Mouse (Mus musculus) olfactory bulb, adult 2 months (tissue): ENCODE results near the gene Snrpd2. TPM values are rescaled to one million over a fixed set of nuclear protein-coding genes. Genes with fewer than 3 reads are reported as not detected.
A peak's percentile ranks its signal among the peaks of the same experiment; 100 is the strongest.

Experiments
- H3K27ac ChIP-seq: fragments of 200-500 bp; 2 replicates; pipeline ENCODE4 v1.5.1; 2012; ENCODE audit warnings: low read depth, low read length; ENCODE audit not compliant: insufficient read depth
- H3K4me1 ChIP-seq: fragments of 200-500 bp; 2 replicates; pipeline ENCODE4 v1.6.1; 2012; ENCODE audit warnings: low read length; ENCODE audit not compliant: control insufficient read depth, insufficient read depth
- H3K4me3 ChIP-seq: fragments of 200-500 bp; 2 replicates; pipeline ENCODE4 v1.5.1; 2012; ENCODE audit warnings: mild to moderate bottlenecking, low read depth, low read length, moderate library complexity; ENCODE audit not compliant: insufficient read depth
- CTCF ChIP-seq: fragments of 200-500 bp; IDR thresholded peaks from 2 replicates; pipeline ENCODE4 v1.5.1; 2012; ENCODE audit warnings: low read depth, mild to moderate bottlenecking, low read length, moderate library complexity; ENCODE audit not compliant: insufficient read depth
- POLR2A ChIP-seq: fragments of 200-500 bp; IDR thresholded peaks from 2 replicates; pipeline ENCODE4 v1.6.1; 2012; ENCODE audit warnings: mild to moderate bottlenecking, low read depth, low read length, moderate library complexity; ENCODE audit not compliant: insufficient read depth
- WGBS: fragments of 180-500 bp; shearing (Covaris S2); methylation state at CpG from one replicate; pipeline ENCODE4 v1.1.7; 2018; 5-methylcytosine and 5-hydroxymethylcytosine counted together
- polyA plus RNA-seq: library from polyadenylated mRNA; stranded (reverse); fragments of >200 nt; gene quantifications from 2 replicates; pipeline ENCODE4 v1.2.4, GENCODE M21; 2012; ENCODE audit warnings: low replicate concordance; ENCODE audit not compliant: missing spikeins, insufficient read depth, insufficient read length

Snrpd2 gene
- polyA plus RNA-seq, 1 experiment: not detected

DNA sequence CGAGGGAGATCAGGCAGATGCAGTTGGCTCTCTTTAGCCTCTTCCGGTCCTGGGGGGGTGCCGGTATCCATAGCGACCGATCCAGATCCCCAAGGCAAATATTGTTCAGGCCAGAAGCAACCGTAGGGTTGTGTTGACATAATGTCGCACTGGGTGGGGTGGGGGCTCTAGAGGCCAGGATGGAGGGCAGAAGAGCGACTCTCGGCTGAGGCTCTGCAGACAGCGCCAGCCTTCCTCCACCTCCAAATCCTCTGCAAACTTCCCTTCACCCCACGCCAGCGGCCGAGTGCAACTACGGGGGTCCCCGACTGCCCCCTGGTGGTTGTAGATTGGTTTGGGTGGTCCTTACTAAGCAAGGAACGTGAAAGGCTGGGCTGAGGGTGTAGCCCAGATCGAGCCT lies 23.4 kb downstream of the Snrpd2 start:
- Histone ChIP-seq H3K4me3 (peak overlapping the region; percentile 54), H3K4me1 (peaks cover 39% of the 10 kb centered on the region), H3K27ac (peak overlapping the region; percentile 95)
- TF ChIP-seq CTCF (peak; percentile 80), POLR2A (no peak)
- 3% methylated on average over 17 of the region's 17 CpGs for WGBS

DNA sequence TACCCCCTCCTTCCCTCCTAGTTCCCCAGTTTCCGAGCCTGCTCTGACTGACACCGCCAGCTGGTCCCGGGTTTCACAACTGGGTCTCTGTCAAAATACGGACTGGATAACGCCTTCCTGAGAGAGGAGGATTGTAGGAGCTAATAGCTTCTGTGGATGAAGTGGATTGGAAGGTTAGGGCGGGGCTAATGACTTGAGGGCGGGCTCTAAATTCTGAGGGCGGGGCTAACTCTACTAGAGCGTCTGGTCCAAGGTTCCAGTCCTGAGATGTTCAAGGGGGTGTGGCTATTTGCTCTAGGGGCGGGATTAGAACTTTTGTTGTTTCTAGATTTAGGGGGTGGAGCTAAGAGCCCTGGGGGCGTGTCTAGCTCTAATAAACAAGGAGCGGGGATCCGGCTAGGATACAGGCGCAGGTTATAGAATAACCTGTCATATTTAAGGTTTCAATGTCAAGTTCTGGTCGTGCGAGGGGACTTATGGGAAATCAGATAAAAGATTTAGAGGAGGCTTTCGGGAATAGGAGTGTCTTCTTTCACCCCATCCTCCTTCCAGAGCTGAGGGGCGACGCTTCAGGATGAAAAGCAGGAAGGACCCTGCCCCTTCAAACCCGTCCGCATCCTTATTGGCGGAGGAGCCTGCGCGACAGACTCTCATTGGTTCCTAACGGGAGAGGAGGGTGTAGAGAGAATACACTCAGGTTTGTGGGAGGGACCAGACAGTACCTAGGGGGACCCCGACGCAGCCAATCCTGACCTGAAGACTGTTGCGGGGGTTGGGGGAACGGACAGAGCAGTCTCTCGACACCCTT lies 26.4 kb downstream of the Snrpd2 start, which contains the start of gene Eml2:
Gene Eml2 (plus strand): TSS at position 714 of the 808 bp plus-strand sequence.
- WGBS: 1% methylated on average over 30 of the region's 30 CpGs
- peaks cover 32% of the 10 kb centered on the region for H3K4me1 ChIP-seq
- peak within 1 kb of the TSS; percentile 84 for H3K4me3 ChIP-seq
- peak within 1 kb of the TSS; percentile 97 for H3K27ac ChIP-seq
- TF ChIP-seq CTCF (no peak), POLR2A (peak; percentile 59; the same call in 1 of the 2 replicates)

DNA sequence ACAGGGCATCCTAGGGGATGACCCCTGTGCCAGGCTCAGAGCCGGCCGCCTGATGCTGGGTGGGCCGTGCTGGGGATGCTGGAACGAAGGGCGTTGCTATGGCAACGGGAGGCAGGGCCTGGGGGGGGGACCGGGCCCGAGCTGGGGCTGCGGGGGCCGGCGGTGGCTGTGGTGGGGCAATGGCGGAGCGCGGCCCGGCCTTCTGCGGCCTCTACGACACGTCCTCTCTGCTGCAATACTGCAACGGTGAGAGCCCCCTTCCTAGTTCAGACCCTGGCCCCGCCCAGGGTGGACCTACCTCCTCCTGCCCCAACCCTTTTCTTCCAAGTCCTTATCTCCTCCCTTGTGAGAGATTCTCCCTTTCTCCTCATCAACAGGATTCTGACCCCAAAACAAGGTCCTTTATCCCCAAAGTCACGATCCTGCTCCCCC lies 27.0 kb downstream of the Snrpd2 start:
- Histone ChIP-seq H3K27ac (peak overlapping the region; percentile 97), H3K4me1 (peaks cover 26% of the 10 kb centered on the region), H3K4me3 (peak overlapping the region; percentile 84)
- 5% methylated on average over 21 of the region's 21 CpGs for WGBS
- TF ChIP-seq POLR2A: no peak; the same call in none of the 2 replicates
- no peak for TF ChIP-seq CTCF

DNA sequence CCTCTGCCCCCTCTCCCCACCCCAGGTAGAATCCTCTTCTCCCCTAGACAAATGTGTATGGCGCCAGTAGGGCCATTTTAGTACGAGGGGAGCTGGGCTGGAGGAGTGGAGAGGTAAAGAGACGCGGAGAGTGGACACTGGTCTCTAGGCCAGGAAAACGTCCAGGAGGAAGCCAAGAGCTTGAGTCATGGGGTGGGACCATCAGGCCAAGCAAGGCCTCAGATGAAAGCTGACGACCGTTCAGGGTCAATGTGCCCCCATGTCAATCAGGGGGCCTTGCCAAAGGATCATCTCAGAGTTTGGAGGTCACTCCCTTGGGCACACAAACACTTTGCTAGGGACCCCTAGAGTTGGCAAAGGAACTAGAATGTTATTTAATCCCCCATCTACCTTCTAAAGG lies 27.7 kb downstream of the Snrpd2 start:
- 56% methylated on average over 7 of the region's 7 CpGs for WGBS
- peak overlapping the region; percentile 97 for H3K27ac ChIP-seq
- TF ChIP-seq POLR2A (no peak), CTCF (no peak)
- H3K4me1 ChIP-seq: peaks cover 21% of the 10 kb centered on the region
- peak overlapping the region; percentile 84 for H3K4me3 ChIP-seq

DNA sequence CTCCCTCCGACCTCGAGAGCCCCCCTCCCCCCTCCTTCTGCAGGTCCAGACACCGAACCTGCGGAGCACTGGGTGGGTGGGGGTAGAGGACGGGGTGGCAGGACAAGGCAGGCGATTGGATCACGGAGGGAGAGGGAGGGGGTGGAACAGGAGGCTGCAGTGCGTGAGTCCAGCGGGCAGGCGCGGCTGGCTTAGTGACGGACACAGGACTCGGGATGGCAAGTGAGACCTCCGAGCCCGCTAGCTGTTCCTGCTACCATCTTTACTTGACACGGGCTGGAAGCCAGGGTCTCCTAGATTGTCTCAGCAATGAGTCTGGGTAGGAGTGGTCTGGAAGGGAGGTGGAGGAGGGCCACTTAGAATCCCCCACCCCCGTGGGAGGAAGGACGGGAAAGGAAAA lies 28.5 kb downstream of the Snrpd2 start:
- no peak for TF ChIP-seq POLR2A
- no peak for TF ChIP-seq CTCF
- peak overlapping the region; percentile 74 for H3K27ac ChIP-seq
- H3K4me1 ChIP-seq: peaks cover 21% of the 10 kb centered on the region
- peak overlapping the region; percentile 84 for H3K4me3 ChIP-seq
- 3% methylated on average over 18 of the region's 18 CpGs for WGBS

DNA sequence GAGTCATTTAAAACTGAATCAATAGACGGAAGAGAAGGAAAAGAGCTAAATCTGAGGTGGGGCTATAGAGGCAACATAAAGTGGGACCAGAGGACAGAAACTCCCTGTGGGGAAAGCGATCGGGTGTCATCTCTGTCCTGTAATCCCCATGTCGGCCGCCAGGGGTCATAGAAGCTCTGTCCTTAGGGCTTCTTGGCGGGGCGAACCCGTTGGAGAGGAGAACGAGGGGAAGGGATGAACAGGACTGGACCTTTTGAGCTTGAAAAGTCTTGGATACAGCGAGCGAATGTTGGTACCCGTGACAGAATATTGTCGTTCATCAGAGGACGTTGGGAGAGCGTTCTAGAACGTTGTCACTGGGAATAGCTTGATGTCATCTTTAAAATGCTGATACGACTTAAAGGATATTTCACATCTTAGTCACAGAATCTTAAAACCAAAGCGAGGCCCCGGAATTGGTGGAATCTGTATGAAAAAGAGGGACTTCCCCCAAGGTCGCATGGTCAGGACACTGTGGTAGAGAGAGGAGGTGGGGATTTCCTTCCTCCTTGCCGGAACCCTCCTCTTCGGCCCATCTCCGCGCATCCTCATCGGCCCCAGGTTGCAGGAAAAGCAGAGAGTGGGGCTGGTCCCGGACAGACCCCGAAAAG lies 29.0 kb downstream of the Snrpd2 start:
- peaks cover 21% of the 10 kb centered on the region for H3K4me1 ChIP-seq
- peak overlapping the region; percentile 84 for H3K4me3 ChIP-seq
- WGBS: 8% methylated on average over 27 of the region's 27 CpGs
- peak overlapping the region; percentile 74 for H3K27ac ChIP-seq
- TF ChIP-seq CTCF (peak; percentile 87), POLR2A (no peak)

DNA sequence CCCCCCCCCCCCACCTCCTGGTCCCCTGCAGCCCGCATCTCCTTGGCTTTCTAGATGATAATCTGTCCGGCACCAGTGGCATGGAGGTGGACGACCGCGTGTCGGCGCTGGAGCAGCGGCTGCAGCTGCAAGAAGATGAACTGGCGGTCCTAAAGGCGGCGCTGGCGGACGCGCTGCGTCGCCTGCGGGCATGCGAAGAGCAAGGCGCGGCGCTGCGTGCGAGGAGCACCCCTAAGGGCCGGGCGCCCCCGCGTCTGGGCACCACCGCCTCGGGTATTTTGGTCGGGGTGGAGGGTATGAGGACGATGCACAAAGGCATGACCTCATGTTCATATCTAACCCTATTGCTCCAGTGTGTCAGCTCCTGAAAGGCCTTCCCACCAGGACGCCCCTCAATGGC lies 29.7 kb downstream of the Snrpd2 start:
- Histone ChIP-seq H3K4me1 (peaks cover 21% of the 10 kb centered on the region), H3K4me3 (peak overlapping the region; percentile 19), H3K27ac (no peak overlapping the region)
- WGBS: 2% methylated on average over 32 of the region's 32 CpGs
- TF ChIP-seq POLR2A (no peak), CTCF (peak; percentile 60)

DNA sequence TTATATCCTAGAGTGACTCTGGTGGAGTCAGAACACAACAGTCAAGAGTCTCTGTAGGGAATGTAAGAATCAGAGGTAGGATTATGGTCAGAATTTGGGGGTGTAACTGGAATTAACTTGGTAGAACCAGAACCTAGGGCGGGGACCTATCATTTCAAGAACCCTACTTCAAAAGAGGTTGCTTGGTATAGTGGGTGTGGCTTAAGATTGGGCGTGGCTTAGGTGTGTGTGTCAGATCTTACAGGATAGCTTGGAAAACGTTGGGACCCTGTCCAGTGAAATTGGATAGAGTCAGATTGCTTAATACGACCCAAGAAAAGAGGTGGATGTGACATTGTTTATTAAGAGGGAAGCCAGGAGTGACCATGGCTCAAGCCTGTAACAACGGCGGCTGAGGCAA lies 30.4 kb downstream of the Snrpd2 start:
- H3K27ac ChIP-seq: no peak overlapping the region
- H3K4me1 ChIP-seq: peaks cover 25% of the 10 kb centered on the region
- WGBS: 52% methylated on average over 6 of the region's 6 CpGs
- TF ChIP-seq CTCF (no peak), POLR2A (no peak)
- H3K4me3 ChIP-seq: no peak overlapping the region

DNA sequence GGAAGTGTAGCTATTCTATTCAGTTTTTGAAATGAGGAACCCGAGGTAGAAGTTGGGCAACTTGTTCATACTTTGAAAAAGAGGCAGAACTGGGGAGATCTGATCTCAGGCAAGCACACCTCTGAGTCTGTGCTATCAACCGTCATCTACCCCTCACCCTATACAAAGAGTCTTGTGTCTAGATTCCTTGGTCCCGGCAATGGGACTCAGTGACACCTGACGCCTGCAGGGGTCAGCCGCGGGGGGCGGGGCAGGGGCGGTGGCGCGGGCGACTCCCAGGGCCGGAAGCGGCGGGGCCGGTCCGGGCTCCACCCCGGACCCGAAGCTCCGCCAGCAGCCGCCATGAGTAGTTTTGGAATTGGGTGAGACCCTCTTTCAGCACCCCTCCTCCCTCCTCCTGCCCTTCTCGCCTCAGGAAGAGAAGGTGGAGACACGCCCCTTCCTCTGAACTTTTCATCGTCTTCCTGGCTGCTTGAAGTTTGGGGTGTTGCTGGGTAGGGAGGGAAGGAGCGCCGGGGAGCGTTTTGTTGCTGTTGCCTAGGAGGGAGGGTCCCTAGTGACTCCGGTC lies 31.4 kb downstream of the Snrpd2 start:
- TF ChIP-seq POLR2A (no peak), CTCF (no peak)
- WGBS: 16% methylated on average over 27 of the region's 27 CpGs
- H3K4me1 ChIP-seq: peaks cover 23% of the 10 kb centered on the region
- no peak overlapping the region for H3K27ac ChIP-seq
- H3K4me3 ChIP-seq: peak overlapping the region; percentile 6; the same call in 1 of the 2 replicates
